Mouse (Mus musculus): ENCODE measurements around the gene Rpl34. TPM values are rescaled to one million over a fixed set of nuclear protein-coding genes. Genes with fewer than 3 reads are reported as not detected.

Rpl34 gene
- polyA plus RNA-seq, 1 experiment from 2014 or later: 469 TPM

DNA sequence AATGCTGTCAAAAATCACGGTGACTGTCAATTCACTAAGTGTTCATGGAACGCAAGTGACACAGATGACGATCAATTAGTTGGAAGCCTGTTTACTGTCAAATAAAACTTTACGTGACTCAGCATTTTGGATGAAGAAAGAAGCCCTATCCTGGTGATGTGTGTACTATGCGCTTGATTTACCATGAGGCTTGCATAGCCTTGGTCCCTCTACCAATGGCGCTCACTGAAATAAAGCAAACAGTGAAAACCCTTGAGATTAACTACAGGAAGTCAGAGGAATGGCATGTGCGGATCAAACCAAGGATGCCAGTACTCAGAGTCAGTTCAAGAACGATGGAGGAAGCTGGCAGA lies 45.2 kb downstream of the Rpl34 start:
- no peak for ATAC-seq (replicated peaks; ENCODE audit: insufficient number of reproducible peaks, insufficient read depth, low FRiP score, low read depth)
- 83% methylated on average over 8 of the region's 8 CpGs for WGBS

GRCm38 (mm10) chr3:130684276-130685013 lies 45.8 kb downstream of the Rpl34 start:
- no peak for ATAC-seq (replicated peaks; ENCODE audit: insufficient number of reproducible peaks, insufficient read depth, low FRiP score, low read depth)

More for the DNA sequence above, 45.2 kb downstream of the Rpl34 start:
- Histone ChIP-seq H3K4me1 (replicated peaks) (no peaks in the 10 kb centered on the region), H3K4me2 (no peak overlapping the region), H3K27me3 (no peaks in the 10 kb centered on the region), H3K36me3 (no peaks in the 10 kb centered on the region), H3K4me3 (no peak overlapping the region), H3K9ac (no peak overlapping the region), H3K9me3 (replicated peaks) (no peaks in the 10 kb centered on the region; the same call in 1 of the 2 replicates), H3K27ac (no peak overlapping the region)

GRCm38 (mm10) chr3:130683836-130684235 lies 46.4 kb downstream of the Rpl34 start:
- no peak overlapping the region for H3K27ac ChIP-seq
- no peak overlapping the region for H3K4me3 ChIP-seq
- H3K9ac ChIP-seq: no peak overlapping the region
- no peaks in the 10 kb centered on the region; the same call in 1 of the 2 replicates for H3K9me3 ChIP-seq (replicated peaks)
- H3K36me3 ChIP-seq: no peaks in the 10 kb centered on the region
- no peak for ATAC-seq (replicated peaks; ENCODE audit: insufficient number of reproducible peaks, insufficient read depth, low FRiP score, low read depth)
- 71% methylated on average over 8 of the region's 8 CpGs for WGBS
- H3K4me1 ChIP-seq (replicated peaks): no peaks in the 10 kb centered on the region
- no peak overlapping the region for H3K4me2 ChIP-seq
- H3K27me3 ChIP-seq: no peaks in the 10 kb centered on the region

More at GRCm38 (mm10) chr3:130684276-130685013, 45.8 kb downstream of the Rpl34 start:
- H3K4me1 ChIP-seq (replicated peaks): no peaks in the 10 kb centered on the region
- no peak overlapping the region for H3K4me3 ChIP-seq
- H3K27ac ChIP-seq: no peak overlapping the region
- no peaks in the 10 kb centered on the region for H3K36me3 ChIP-seq
- H3K4me2 ChIP-seq: no peak overlapping the region
- no peaks in the 10 kb centered on the region for H3K27me3 ChIP-seq
- H3K9me3 ChIP-seq (replicated peaks): no peaks in the 10 kb centered on the region; the same call in 1 of the 2 replicates
- no peak overlapping the region for H3K9ac ChIP-seq
- 85% methylated on average over 9 of the region's 9 CpGs for WGBS

DNA sequence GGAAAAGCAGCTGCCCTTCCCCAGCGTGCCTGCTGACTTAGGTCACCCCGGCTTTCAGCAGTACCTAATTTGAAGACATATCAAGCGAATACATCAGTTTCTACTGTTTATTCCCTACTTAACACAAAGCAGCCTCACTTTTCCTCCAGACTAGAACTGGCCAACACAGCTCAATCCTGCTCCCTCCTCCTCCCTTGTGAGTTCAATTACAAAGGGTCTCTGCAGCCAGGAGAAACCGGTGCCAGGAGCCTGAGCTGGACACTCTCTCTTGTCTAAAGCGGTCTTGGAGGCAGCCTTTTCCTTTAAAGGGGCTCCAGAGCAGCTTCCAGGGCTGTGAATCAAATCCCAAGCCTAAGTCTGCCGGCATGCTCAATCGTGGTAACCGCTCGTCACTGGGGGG lies 48.0 kb downstream of the Rpl34 start:
- no peak for ATAC-seq (replicated peaks; ENCODE audit: insufficient number of reproducible peaks, insufficient read depth, low FRiP score, low read depth)
- no peak overlapping the region for H3K9ac ChIP-seq
- 68% methylated on average over 9 of the region's 9 CpGs for WGBS

DNA sequence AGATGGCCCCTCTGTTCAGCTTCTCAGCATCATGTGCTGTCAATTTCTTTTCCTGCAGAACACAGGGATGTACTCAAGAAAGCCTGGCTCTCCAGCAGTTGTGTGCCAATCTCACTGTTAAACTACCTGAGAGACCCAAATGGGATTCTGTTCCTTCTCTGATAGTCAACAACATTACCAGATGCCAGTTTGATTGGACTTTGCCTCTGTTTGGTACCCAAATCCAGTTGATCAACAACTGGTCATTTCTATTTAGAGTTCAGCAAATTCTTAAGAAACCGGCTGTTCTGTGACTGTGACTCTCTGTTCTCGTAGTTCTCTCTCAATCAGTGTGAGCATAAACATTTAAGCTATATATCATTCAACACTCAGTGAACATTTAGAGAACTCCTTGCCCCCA lies 49.0 kb downstream of the Rpl34 start:
- H3K9ac ChIP-seq: no peak overlapping the region
- no peaks in the 10 kb centered on the region for H3K36me3 ChIP-seq
- no peak for ATAC-seq (replicated peaks; ENCODE audit: insufficient number of reproducible peaks, insufficient read depth, low FRiP score, low read depth)
- WGBS: 76% methylated on average over 2 of the region's 2 CpGs
- no peak overlapping the region for H3K4me2 ChIP-seq
- no peak overlapping the region for H3K27ac ChIP-seq
- no peak overlapping the region for H3K4me3 ChIP-seq
- no peaks in the 10 kb centered on the region for H3K4me1 ChIP-seq (replicated peaks)
- no peaks in the 10 kb centered on the region for H3K27me3 ChIP-seq
- H3K9me3 ChIP-seq (replicated peaks): no peaks in the 10 kb centered on the region

More for the DNA sequence above, 48.0 kb downstream of the Rpl34 start:
- Histone ChIP-seq H3K27ac (no peak overlapping the region), H3K4me2 (no peak overlapping the region), H3K4me1 (replicated peaks) (no peaks in the 10 kb centered on the region), H3K9me3 (replicated peaks) (no peaks in the 10 kb centered on the region), H3K27me3 (no peaks in the 10 kb centered on the region), H3K36me3 (no peaks in the 10 kb centered on the region), H3K4me3 (no peak overlapping the region)

DNA sequence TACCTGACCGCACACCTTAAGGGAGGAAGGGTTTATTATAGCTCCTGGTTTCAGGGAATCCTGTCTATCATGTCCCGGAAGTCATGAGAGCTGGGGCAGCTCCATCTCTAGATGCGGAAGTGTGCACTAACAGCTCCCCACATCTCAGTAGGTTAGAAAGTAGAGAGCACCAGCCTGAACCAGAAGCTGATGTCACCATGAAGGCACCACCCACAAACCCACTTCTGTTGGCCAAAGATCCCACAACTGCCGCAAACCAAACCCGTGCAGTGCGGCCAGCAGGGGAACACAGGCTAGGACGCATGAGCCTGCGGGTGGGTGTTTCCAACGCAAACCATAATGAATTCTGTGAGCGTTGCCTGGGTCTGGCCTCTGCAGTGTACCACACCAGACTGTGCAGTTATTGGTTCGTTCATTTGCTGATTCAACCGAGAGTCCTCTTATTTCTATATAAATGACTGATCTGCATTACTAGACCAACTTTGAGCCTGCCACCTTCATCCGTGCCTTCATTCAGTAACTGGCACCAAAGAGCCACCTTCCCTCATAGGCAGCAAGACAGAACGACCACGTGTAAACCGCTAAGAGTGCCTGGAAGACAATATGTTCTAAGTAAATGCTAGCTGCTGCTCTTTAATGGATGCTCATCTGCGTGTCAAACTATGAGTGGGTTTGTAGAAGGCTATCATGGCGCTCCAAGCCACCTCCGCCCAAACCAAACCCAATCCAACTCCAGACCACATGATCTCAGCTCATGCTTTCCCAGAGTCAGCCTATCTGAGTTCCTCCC lies 52.3 kb downstream of the Rpl34 start:
- ATAC-seq (replicated peaks; ENCODE audit: insufficient number of reproducible peaks, insufficient read depth, low FRiP score, low read depth): no peak
- Histone ChIP-seq H3K27me3 (no peaks in the 10 kb centered on the region), H3K4me2 (no peak overlapping the region), H3K36me3 (no peaks in the 10 kb centered on the region), H3K27ac (no peak overlapping the region), H3K9ac (no peak overlapping the region), H3K4me1 (replicated peaks) (no peaks in the 10 kb centered on the region), H3K4me3 (no peak overlapping the region), H3K9me3 (replicated peaks) (no peaks in the 10 kb centered on the region)
- WGBS: 94% methylated on average over 19 of the region's 19 CpGs

Other genes with a start within 250 kb of the Rpl34 start
- gene Etnppl, start 113.0 kb downstream of the Rpl34 start, polyA plus RNA-seq (2015; fragmentation: Nextera tagmentation; extraction: Ambion mirVana): 0.05 TPM in 1 of 2 replicates, not detected in the other
- gene Ostc, start 21.0 kb downstream of the Rpl34 start, polyA plus RNA-seq (2015; fragmentation: Nextera tagmentation; extraction: Ambion mirVana): 200 and 225 TPM in 2 replicates